Mouse (Mus musculus): Measurements from ENCODE around the gene Gm45140.
"Not testable (repeated sequence)": the region's sequence is repeated elsewhere in the genome, so short reads cannot be mapped to it uniquely, and the experiment has no call there.

The Gm45140 gene

GRCm38 (mm10) chr6:87774466-87774865 lies 61.1 kb downstream of the Gm45140 start:
- no peak for DNase-seq

GRCm38 (mm10) chr6:87770626-87771025 lies 65.0 kb downstream of the Gm45140 start:
- no peak for DNase-seq

GRCm38 (mm10) chr6:87764296-87764695 lies 71.3 kb downstream of the Gm45140 start:
- DNase-seq = not testable (repeated sequence)

- DNase-seq = peak; percentile 69
These were observed 72.0 kb downstream of the Gm45140 start for GRCm38 (mm10) chr6:87763376-87764280.

GRCm38 (mm10) chr6:87762161-87762560 lies 73.4 kb downstream of the Gm45140 start:
- DNase-seq = no peak

GRCm38 (mm10) chr6:87759850-87760249 lies 75.7 kb downstream of the Gm45140 start:
- DNase-seq = no peak

GRCm38 (mm10) chr6:87759404-87759803 lies 76.2 kb downstream of the Gm45140 start:
- DNase-seq = no peak

- no peak for DNase-seq
These were observed 78.7 kb downstream of the Gm45140 start for GRCm38 (mm10) chr6:87756896-87757295.

- DNase-seq = no peak
These were observed 80.4 kb downstream of the Gm45140 start for GRCm38 (mm10) chr6:87755196-87755595.

GRCm38 (mm10) chr6:87751574-87751973 lies 84.0 kb downstream of the Gm45140 start:
- no peak for DNase-seq

GRCm38 (mm10) chr6:87750184-87750910 lies 85.2 kb downstream of the Gm45140 start:
- DNase-seq = no peak

GRCm38 (mm10) chr6:87748531-87748930 lies 87.1 kb downstream of the Gm45140 start:
- DNase-seq = no peak

GRCm38 (mm10) chr6:87748078-87748477 lies 87.5 kb downstream of the Gm45140 start:
- no peak for DNase-seq

- DNase-seq = no peak
These were observed 88.7 kb downstream of the Gm45140 start for GRCm38 (mm10) chr6:87746849-87747248.

GRCm38 (mm10) chr6:87746059-87746458 lies 89.5 kb downstream of the Gm45140 start:
- no peak for DNase-seq

GRCm38 (mm10) chr6:87745301-87745700 lies 90.3 kb downstream of the Gm45140 start:
- DNase-seq = no peak

GRCm38 (mm10) chr6:87744632-87745031 lies 91.0 kb downstream of the Gm45140 start:
- DNase-seq = no peak

GRCm38 (mm10) chr6:87743281-87743680 lies 92.3 kb downstream of the Gm45140 start:
- DNase-seq = no peak

- no peak for DNase-seq
These were observed 92.8 kb downstream of the Gm45140 start for GRCm38 (mm10) chr6:87742804-87743203.

- no peak for DNase-seq
These were observed 93.6 kb downstream of the Gm45140 start for GRCm38 (mm10) chr6:87741978-87742377.

- no peak for DNase-seq
These were observed 95.1 kb downstream of the Gm45140 start for GRCm38 (mm10) chr6:87740496-87740895.

- no peak for DNase-seq
These were observed 95.7 kb downstream of the Gm45140 start for GRCm38 (mm10) chr6:87739898-87740297.
